Mouse (Mus musculus) gastrocnemius, postnatal 10 days (tissue): ENCODE measurements at regions not wholly inside any gene's neighbourhood (a gene's known extent, or its start where the extent isn't known, plus 50 kb on each side); places are given as distances from the start of the nearest gene placed in this dataset.
A peak's percentile ranks its signal among the peaks of the same experiment; 100 is the strongest.

Source experiments
- DNase-seq: peaks from one replicate; pipeline ENCODE4 v3.0.0; 2021; ENCODE audit warnings: mixed read lengths

DNA sequence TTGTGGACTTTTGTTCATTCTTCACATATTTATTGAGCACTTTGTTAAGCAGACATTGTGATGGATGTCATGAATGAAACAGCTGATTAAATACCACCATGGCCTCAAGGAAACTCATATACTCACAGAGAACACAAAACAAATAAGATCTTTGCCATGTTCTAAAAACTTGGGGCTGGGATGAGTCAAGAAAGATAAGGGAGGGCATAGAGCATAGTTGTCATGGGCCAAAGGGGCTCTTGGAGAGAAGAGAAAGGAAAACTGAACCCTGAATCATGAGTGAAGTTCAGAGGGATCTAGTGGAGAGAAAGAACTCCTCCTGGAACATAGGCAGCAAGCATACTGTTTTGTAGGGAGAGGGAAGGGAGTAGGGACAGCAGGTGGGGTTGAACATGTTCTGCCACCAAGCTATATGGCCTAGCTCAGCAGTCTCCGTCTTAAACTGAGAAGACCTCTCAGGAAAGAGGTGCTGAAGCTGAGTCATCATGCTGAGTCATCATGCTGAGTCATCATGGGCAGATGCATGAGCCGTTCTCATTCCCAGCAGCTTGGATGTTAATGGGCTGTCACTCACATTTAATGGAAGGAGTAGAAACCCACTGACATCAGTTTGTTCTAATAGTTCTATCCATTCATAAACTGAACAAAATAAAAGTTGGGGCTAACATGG, 69.6 kb downstream of the Cetn3 start:
- no peak for DNase-seq

DNA sequence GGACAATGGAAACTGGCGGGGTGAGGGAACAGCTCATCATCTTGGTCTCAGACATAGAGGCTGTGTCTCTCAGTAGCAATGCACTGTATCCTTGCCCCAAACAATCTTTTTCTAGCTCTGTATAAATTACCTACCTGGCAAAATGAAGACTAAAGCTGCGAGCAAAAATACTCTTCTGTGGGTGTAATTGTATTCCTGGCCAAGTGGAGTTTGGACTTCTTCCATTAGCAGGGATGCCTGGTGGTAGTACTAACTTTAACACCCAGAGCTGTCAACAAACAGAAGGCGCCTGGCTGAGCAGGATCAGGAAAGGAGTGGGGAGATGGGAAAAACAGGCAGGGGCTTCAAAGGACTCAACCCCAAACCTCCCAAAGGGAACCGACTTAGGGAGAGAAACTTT, 73.2 kb downstream of the Cetn3 start:
- DNase-seq = no peak

DNA sequence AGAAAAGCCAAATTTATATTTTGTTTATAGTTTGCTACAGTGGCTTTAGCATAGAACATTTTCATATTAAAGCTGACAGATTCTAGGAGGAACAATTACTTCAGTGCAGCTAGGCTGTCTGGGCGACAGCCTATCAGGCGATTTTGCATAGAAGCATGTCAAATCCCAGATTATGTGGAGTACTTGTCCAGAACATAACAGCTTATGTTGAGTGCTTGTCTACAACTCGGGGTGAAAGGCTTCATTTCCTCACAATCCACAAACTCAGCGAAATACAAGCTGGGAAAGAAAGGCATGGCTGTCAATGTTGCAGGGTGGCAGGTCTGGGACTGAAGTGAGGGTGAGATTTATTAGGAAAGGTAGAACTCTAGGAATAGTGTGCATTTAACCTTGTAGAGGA, 77.8 kb downstream of the Cetn3 start:
- no peak for DNase-seq

DNA sequence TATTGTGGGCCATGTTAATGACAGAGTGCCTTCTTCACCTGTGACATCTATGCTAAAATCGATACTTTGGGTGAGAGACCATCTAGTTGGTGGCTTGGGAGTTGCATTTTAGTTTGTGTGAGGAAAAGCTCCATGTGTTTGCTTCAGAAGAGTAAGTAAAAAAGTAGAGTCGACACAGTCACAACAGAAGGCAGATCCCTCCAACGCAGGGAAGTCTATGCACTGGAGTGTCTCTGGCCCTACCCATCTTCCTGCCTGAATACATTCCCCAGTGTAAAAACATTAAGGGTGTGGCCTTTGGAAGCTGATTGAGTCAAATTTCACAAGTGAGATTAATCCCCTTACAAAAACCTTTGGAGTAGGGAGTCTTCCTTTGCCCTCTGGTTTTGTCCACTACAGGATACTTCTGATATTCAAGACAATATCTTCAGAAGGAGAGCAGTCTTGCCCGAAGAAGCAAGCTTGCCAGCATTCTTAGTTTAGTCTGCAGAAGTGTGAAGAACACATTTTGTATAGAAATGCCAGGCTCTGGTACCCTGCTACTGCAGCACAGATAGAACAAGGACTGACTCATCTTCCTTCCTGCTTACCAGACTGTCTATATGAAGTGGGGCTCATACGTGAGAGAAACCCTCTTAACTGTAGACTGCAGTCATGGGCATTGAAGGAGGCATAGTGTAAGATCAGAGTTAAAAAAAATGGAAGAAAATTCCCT, 79.2 kb downstream of the Cetn3 start:
- no peak for DNase-seq

DNA sequence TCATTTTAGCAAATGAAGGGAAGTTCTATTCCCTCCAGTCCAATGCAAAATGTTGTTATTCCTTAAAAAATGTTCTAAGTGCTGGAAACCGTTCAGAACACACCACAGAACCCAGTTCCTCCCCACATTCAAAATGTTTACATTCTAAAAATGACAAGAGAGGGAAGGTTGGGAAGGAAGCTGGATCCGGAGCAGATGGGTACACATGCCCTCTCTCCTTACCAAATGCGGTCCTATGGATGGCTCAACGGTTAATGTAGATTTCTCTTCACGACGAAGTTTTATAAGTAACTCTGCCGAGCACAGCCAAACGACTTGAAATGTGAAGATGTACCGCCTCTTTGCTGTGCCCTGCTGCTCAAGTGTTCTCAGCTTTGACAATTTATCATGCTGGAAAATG, 88.3 kb downstream of the Cetn3 start:
- DNase-seq = no peak

DNA sequence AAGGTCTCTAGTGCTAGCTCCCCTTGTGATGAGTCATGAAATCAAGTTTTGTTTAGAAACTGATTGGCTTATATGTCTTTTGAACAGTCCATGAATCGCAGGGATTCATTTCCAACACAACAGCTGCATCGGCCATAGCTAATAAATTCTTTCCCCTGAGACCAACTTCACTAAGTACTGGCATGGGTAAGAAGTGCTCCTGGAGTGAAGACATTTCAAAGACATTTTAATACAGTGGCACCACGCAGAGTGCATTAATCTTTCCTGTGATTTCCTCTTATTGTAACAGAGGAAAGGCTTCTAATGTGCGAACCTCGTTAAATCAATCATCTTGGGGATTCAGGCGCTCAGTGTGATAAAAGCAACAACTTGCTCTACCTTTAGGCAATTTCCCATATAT, 103.0 kb downstream of the Cetn3 start:
- DNase-seq = no peak

DNA sequence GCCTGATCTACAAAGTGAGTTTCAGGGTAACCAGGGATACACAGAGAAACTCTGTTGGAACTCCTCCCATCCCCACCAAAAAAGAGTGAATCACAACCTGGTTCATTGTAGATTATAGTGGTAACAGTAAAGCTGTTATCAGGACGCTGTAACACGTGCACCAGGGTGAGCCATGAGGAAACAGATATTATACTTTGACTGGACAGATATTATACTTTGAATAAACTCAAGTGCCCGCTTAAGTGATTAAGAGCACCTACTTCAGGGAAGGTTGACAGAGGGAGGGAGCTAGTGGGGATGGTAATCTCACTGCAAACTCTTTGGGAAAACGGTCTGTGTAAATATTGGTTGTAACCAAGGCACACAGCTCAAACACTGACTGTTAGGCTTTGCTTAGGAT, 147.4 kb downstream of the Cetn3 start:
- DNase-seq = no peak

DNA sequence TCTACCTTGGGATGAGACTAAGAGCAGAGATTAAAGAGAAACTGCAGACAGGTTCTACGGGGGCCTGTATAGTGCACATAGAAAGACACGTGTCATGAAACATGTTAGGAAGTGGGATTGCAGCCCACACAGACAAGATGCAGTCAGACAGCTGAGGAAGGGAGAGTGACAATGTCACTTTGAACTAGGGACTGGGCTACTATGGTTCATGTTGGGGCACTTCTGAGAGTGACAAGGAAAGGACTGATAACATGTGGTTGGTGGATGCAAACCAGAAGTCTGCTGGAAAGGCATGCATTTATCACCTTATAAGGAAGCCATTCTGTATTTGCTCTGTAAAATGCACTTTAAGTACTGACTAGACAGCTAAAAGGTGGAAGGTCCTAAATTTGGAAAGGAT, 148.3 kb downstream of the Cetn3 start:
- no peak for DNase-seq

DNA sequence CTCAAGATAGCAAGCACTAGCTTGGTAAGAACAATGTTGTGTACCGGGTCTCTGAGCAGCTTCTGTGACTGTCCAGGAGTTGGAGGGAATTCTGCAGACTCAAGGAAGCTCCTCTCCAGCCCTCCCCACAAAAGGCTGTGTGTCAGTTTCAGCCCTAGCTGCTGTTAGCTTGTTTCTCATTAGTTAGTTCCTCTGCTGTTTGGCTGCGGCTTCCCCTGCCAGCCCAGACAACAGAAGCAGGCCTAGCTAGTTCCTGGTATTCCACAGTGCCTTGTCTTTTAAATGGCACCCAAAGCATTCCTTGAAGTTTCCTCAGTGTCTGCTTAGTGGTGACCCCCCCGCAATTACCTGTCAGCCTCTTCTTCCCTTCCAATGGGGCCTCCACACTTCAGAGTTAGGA, 154.2 kb downstream of the Cetn3 start:
- DNase-seq = no peak

DNA sequence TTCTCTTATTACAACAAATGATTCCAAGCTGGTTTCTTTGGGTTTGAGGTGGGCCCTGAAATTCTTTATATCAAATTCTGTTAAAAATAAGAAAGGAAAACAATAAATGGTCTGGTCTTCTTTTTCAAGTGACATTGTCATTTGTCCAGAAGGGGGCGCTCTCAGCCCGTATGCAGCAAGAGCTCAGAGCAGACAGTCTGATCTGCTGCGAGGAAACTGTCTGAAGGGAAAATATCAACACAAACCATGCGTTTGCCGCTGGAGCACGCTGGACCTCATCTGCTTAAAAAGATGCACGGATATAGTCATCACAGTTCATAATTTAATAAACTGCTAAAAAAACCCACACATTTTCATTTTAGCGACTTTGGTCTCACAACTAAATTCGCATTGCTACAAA, 161.2 kb downstream of the Cetn3 start:
- DNase-seq = peak; percentile 84

DNA sequence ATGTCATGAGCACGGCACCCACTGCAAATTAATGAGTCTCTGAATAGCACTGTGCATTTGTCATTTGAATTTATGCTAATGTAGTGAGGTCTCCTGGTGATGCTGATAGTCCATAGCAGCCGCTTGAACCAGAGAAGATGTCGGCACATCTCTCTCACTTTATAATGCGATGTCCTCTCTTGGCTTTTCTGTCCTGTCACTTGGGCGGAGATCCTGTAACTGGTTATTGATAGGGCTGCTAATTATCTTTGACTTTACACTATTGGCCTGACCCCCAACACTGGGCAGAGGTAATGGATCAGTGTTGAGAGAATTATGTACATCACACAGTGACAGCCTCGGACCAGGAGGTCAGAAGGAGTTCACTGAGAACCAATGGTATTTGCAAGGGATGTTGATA, 161.6 kb downstream of the Cetn3 start:
- DNase-seq = no peak

DNA sequence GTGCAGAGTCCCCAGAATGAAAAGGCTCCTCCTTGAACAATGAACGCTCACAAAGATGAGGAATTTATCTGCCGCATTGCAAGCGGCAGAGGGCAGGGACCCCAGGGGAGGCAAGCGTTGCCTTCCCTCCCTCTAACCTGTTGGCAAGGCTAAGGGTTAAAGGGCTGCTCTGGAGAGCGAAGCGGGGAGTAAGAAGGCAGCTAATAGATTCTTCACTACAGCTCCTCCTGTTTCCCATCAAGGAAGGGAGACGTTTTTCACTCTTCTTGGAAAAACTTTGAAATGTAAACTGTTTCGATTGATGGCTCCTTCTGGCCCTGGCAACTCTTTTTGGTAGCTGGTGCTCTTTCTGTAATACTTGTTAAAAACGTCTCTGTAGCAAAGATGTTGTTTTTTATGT, 162.9 kb downstream of the Cetn3 start:
- no peak for DNase-seq

DNA sequence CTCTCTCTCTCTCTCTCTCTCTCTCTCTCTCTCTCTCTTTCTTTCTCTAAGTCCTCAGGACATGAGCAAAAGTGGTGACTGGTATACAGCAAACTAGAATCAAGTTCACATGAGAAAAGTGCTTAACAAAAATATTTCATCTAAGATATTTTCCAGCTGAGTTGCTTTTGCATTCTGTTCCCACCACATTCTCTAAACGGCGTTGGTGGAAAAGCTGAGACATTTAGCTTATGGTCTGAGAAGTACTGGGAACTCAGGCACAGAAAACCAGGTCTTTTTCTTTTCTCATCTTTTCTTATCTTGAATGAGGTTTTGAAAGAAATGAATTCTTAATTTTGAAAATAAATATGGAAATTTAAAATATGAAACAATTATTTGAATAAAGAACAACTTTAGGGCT, 182.6 kb downstream of the Cetn3 start:
- DNase-seq = no peak

DNA sequence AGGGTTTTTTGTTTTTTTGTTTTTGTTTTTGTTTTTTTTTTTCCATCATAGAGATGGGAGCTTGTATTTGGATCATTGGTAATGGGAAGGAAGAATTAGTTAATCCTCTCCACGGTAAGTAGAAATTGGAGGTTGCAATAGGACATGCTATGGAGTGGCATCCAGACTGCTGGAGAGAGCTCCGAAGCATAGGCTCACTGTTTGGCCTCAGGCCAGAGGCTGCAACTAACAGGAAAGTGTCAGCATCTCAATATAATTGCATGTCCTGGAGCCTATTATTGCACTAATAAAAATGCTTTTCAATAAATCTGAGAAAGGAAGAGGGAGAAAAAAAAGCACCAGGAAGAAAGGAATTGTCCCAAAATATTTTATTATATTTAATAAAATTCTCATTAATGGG, 193.0 kb downstream of the Cetn3 start:
- peak; percentile 7 for DNase-seq

DNA sequence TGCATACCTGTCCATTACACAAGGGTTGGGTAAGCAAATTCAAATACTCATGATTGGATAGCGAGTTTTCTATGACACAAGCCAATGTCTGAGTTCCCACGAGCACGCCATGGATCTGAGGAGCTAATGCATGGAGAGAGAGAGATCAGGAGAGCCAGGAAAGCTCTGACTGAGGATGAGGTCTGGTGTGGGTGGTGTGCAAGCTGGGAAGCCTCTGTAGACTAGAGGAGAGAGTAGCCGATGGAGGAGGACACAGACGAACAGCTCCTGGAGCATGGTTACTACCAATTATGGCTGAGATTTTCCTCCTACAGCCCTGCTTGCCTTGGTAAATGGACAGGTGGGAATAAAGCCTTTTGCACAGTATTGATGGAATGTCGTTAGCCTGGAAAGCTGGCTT, 195.1 kb downstream of the Cetn3 start:
- no peak for DNase-seq

DNA sequence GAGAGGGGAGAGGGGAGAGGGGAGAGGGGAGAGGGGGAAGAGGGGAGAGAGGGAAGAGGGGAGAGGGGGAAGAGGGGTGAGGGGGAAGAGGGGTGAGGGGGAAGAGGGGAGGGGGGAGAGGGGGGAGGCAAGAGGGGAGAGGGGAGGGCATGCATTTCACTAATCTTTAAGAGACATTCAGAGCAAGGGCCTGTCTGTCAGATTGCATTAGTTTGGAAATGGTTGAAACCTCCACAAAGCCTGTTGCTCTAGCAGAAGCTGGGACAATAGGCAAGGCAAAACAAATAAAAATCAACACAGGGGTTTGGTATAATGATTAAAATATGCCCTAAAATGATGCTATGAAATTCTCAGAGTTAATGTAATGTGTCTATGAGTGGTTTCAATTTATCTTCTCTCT, 196.4 kb downstream of the Cetn3 start:
- DNase-seq = no peak

DNA sequence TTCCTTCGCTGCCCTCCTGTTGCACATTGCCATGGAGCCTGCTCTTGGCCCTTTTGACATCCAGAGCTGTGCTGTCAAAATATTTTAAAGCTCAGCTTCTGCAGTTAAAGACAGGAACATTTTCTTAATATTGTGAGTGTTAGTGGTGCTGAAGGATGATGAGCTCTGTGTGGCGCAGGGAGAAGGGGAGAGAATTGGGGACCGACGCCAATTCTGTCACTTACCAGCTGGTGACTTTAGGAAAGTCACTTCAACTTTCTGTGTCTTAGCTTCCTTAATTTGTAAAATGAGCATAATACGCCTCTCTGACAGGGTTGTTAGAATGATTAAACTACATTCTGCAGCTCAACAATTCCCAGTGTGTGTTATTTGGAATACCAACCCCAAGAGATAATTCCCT, 197.2 kb downstream of the Cetn3 start:
- no peak for DNase-seq

DNA sequence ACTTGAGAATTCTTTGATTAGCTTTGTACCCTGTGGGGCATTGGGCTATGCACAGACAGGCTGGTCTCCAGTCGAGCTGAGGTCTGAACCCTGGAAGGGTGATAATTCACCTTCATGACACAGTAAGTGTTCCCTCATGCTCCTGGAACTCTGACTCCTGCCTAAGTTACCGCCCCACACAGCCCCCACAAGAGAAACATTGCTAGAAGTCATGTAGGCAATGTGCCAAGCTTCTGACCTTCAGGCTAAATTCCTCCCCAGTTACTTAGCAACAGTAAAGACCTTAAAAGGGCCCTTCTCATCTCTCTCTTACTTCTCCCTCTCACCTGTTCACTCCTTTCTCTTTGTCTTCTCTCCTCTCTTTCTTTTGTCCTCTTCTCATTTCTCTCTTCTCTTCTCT, 199.6 kb downstream of the Cetn3 start:
- DNase-seq = no peak

DNA sequence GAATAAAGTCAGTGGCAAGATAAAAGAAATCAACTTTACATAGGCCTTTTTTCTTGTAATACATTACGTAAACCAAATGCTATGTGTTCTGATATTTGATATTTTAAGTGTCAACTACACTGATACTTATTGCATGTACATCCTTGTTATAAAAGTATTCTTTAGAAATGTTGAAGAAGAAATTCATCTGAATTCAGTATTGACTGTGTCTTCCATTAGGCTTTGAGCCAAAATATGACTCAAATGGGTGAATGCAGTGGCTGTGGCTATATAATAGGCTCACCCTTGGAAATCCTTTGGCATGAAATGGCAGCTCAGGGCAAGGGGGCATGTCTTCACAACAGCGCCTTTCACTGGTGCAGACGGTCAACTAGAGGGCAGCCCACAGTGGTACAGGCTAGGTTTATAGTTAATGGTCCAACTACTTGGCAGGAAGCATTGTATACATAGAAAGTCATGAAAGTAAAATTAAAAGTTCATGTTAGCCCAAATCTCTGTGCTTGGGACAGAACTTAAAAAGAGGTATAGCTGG, 217.9 kb downstream of the Cetn3 start:
- DNase-seq = no peak

DNA sequence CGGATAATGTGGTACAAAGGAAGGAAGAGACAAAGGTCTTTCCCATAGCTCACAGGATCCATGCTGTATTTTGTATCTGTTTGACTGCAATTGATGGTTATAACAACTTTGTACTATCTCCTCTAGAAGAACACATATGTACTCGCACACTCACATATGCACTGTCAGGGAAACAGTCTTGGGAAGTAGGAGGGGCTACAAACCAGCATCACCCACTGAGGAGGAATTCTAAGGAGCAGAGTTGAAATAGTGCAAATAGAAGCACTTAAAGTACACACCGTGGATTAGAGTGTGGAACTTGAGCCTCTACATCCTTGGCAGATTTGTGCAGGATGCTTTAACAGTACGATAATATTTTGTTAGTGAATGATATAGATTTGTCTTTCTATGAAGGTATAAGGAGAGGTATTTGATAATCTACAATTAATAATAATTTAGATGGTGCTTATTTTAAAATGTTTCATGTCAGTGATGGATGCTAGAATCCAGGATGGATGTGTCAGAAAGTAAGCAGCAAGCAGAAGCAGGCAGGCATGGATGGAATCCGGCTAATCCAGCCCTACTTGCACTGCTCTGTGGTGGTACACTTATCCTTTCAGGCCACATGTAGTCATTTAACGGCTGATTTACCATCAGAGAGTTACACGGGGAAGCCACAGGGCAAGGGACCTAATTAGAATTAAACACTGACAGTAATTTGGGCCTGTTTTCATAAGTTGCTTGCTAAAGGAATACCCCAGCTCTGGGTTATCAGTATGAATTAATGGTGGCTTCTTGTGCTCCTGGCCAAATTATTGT, 223.3 kb downstream of the Cetn3 start:
- DNase-seq = no peak

DNA sequence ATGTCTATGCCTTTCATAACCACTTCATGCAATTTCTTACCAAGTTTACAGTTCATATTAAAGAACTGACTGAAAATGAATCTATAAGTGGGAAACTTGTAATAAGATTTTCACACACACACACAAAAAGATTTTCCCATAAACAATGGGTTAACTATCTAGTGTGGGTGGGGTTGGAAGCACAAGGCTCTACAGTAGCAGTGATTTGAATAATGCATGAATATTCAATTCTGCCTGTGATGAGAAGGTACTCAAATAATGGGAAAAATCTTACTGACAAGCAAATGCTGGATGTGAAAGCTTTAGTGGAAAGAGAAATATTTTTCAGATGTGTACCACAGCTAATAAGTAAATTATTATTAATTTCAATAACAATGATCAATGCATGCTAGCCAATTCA, 224.3 kb downstream of the Cetn3 start:
- no peak for DNase-seq

DNA sequence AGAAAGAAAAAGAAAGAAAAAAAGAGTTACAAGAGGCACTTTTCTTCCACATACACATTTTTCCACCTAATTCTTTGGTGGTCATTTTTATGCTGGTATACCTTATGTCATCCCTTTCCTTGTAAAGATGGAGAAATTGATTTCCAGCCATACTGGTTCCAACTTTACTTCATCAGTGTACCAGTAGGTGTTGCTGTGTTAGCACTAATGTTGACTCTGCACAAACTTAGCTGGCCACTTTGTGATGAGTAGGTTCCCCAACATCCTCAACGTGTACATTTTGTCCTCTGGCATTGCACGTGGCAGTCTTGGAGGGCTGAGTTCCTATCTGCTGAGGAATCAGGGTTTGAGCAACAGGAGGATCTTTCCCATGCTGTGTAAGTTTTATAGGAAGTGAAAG, 256.7 kb downstream of the Cetn3 start:
- no peak for DNase-seq

DNA sequence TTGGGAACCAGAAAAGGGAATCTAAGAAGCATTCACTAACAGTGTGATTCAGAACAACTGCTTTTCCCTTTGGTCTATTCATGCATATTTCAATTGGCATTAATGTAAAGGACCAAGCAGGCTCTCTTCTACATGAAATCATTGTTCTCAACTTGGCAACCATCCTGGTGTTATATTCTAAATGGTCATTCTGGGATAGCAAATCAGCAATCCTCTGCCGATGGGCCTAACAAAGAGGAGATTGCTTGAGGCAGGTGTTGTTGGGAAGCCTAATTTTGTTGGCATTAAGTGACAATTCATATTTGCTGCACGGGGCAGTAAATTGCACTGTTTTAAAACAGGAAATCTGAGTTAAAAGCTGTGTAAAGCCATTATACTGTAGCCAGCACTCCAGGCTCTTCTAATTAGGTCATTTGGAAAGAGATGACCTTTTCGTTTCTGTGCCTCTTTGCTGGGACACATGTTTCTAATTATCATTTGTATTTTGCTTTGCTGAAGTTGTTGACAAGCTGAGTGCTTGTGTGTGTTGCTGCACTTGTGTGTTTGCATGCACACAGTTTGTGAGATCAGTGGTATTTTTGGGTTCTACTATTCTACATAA, 275.4 kb downstream of the Cetn3 start:
- DNase-seq = no peak
